Mouse (Mus musculus) cerebellum, postnatal 4 days (tissue): ENCODE measurements around the gene Afap1.

Experiments
- DNase-seq, 2 experiments: peaks; one replicate each; pipeline ENCODE4 v3.0.0; 2022; ENCODE audit warnings: low spot score in 2 of 2, mixed read lengths in 1 of 2

The Afap1 gene

GRCm38 (mm10) chr5:35931296-35931695 lies 38.2 kb downstream of the Afap1 start:
- DNase-seq: no peak

- no peak for DNase-seq
Observed at GRCm38 (mm10) chr5:35933059-35933458, 39.9 kb downstream of the Afap1 start.

GRCm38 (mm10) chr5:35935939-35936338 lies 42.8 kb downstream of the Afap1 start:
- DNase-seq: no peak

- DNase-seq: no peak
Observed at GRCm38 (mm10) chr5:35938249-35939223, 45.4 kb downstream of the Afap1 start.

GRCm38 (mm10) chr5:35939958-35940357 lies 46.8 kb downstream of the Afap1 start:
- DNase-seq: no peak

- DNase-seq: no peak
Observed at GRCm38 (mm10) chr5:35943541-35943940, 50.4 kb downstream of the Afap1 start.

GRCm38 (mm10) chr5:35946841-35947240 lies 53.7 kb downstream of the Afap1 start:
- no peak for DNase-seq

GRCm38 (mm10) chr5:35947427-35947826 lies 54.3 kb downstream of the Afap1 start:
- DNase-seq: no peak

- no peak for DNase-seq
Observed at GRCm38 (mm10) chr5:35948225-35948975, 55.3 kb downstream of the Afap1 start.

GRCm38 (mm10) chr5:35949061-35949460 lies 55.9 kb downstream of the Afap1 start:
- DNase-seq: no peak

GRCm38 (mm10) chr5:35950504-35950903 lies 57.4 kb downstream of the Afap1 start:
- no peak for DNase-seq

- DNase-seq: no peak
Observed at GRCm38 (mm10) chr5:35954055-35954718, 61.1 kb downstream of the Afap1 start.

GRCm38 (mm10) chr5:35956268-35956667 lies 63.1 kb downstream of the Afap1 start:
- DNase-seq: no peak

- no peak for DNase-seq
Observed at GRCm38 (mm10) chr5:35958681-35959080, 65.6 kb downstream of the Afap1 start.

GRCm38 (mm10) chr5:35960168-35960567 lies 67.0 kb downstream of the Afap1 start:
- DNase-seq: no peak

GRCm38 (mm10) chr5:35961271-35961670 lies 68.2 kb downstream of the Afap1 start:
- DNase-seq: no peak

- no peak for DNase-seq
Observed at GRCm38 (mm10) chr5:35963635-35964034, 70.5 kb downstream of the Afap1 start.

- DNase-seq: no peak
Observed at GRCm38 (mm10) chr5:35965036-35965435, 71.9 kb downstream of the Afap1 start.

- no peak for DNase-seq
Observed at GRCm38 (mm10) chr5:35969857-35970256, 76.7 kb downstream of the Afap1 start.

- peak in 1 of 2 experiments; percentile 63 for DNase-seq
Observed at GRCm38 (mm10) chr5:35970380-35971105, 77.4 kb downstream of the Afap1 start.

- DNase-seq: peak; percentile 55 to 72
Observed at GRCm38 (mm10) chr5:35971841-35972578, 78.9 kb downstream of the Afap1 start.
